Mouse (Mus musculus) MEL (cell line): Measurements from ENCODE around the gene Lmx1a. TPM values are rescaled to one million over a fixed set of nuclear protein-coding genes. Genes with fewer than 3 reads are reported as not detected.

Source experiments
- DNase-seq: peaks from one replicate; pipeline ENCODE4 v3.0.0; 2011; ENCODE audit warnings: low read depth, low spot score
- H3K27ac ChIP-seq: 2 replicates; pipeline ENCODE4 v1.5.1; 2012; ENCODE audit warnings: low read depth, mild to moderate bottlenecking, control low read depth, low read length, moderate library complexity; ENCODE audit not compliant: control insufficient read depth
- H3K27me3 ChIP-seq, 2 experiments: fragments of 150-350 bp in 1 of 2; sonication (generic) in 1 of 2; 2 replicates each; pipeline ENCODE4 v1.6.1; 2012; ENCODE audit warnings: low read length in 2 of 2, mild to moderate bottlenecking in 2 of 2, improper control_type of control experiment in 1 of 2, moderate library complexity in 1 of 2; ENCODE audit not compliant: insufficient read depth in 2 of 2, control insufficient read depth in 1 of 2
- H3K36me3 ChIP-seq, 2 experiments: 2 replicates each; pipeline ENCODE4 v1.6.1; 2012 to 2014; ENCODE audit warnings: low read length in 2 of 2, improper control_type of control experiment in 1 of 2, inconsistent platforms in 1 of 2, mild to moderate bottlenecking in 1 of 2; ENCODE audit not compliant: insufficient read depth in 2 of 2, control insufficient read depth in 1 of 2
- H3K4me1 ChIP-seq, 2 experiments: fragments of 150-350 bp in 1 of 2; sonication (generic) in 1 of 2; 2 replicates each; pipeline ENCODE4 v1.6.1; 2012; ENCODE audit warnings: low read length in 2 of 2, improper control_type of control experiment in 1 of 2, mild to moderate bottlenecking in 1 of 2; ENCODE audit not compliant: insufficient read depth in 2 of 2, control insufficient read depth in 1 of 2
- H3K4me3 ChIP-seq, 2 experiments: fragments of 150-350 bp in 1 of 2; sonication (generic) in 1 of 2; 2 replicates each; pipeline ENCODE4 v1.5.1; 2012; ENCODE audit warnings: low read depth in 2 of 2, low read length in 2 of 2, mild to moderate bottlenecking in 2 of 2, moderate library complexity in 2 of 2, control low read depth in 1 of 2, improper control_type of control experiment in 1 of 2; ENCODE audit not compliant: control insufficient read depth in 1 of 2, insufficient read depth in 1 of 2
- H3K79me2 ChIP-seq: 2 replicates; pipeline ENCODE4 v1.6.1; 2012; ENCODE audit warnings: mild to moderate bottlenecking, low read length, moderate library complexity; ENCODE audit not compliant: control insufficient read depth, poor library complexity, insufficient read depth
- H3K9ac ChIP-seq: 2 replicates; pipeline ENCODE4 v1.6.1; 2012; ENCODE audit warnings: low read depth, mild to moderate bottlenecking, control low read depth, low read length, moderate library complexity; ENCODE audit not compliant: control insufficient read depth, poor library complexity, severe bottlenecking
- H3K9me3 ChIP-seq: fragments of 150-350 bp; sonication (generic); replicated peaks from 2 replicates; pipeline ENCODE4 v1.6.1; 2012; ENCODE audit warnings: mild to moderate bottlenecking, low read length, improper control_type of control experiment, moderate library complexity; ENCODE audit not compliant: insufficient read depth
- BHLHE40 ChIP-seq: IDR thresholded peaks from 2 replicates; pipeline ENCODE4 v1.6.1; 2012; ENCODE audit warnings: low read depth, mild to moderate bottlenecking, inconsistent platforms, low read length, improper control_type of control experiment, borderline replicate concordance
- CHD1 ChIP-seq: IDR thresholded peaks from 2 replicates; pipeline ENCODE4 v1.6.1; 2012; ENCODE audit warnings: low read depth, mild to moderate bottlenecking, inconsistent platforms, low read length, improper control_type of control experiment
- CHD2 ChIP-seq: IDR thresholded peaks from 2 replicates; pipeline ENCODE4 v1.6.1; 2011; ENCODE audit warnings: low read length, improper control_type of control experiment
- E2F4 ChIP-seq: IDR thresholded peaks from 2 replicates; pipeline ENCODE4 v1.6.1; 2011; ENCODE audit warnings: low read depth, low read length, improper control_type of control experiment, borderline replicate concordance
- ELF1 ChIP-seq: IDR thresholded peaks from 2 replicates; pipeline ENCODE4 v1.6.1; 2014; ENCODE audit warnings: low read depth, mild to moderate bottlenecking, inconsistent platforms, low read length, improper control_type of control experiment, moderate library complexity
- ETS1 ChIP-seq: IDR thresholded peaks from 2 replicates; pipeline ENCODE4 v1.6.1; 2012; ENCODE audit warnings: low read depth, mild to moderate bottlenecking, inconsistent platforms, low read length, improper control_type of control experiment, moderate library complexity
- GATA1 ChIP-seq: IDR thresholded peaks from 2 replicates; pipeline ENCODE4 v1.6.1; 2011; ENCODE audit warnings: low read depth, low read length, improper control_type of control experiment
- JUND ChIP-seq: IDR thresholded peaks from 2 replicates; pipeline ENCODE4 v1.6.1; 2011; ENCODE audit warnings: low read depth, mild to moderate bottlenecking, improper control_type of control experiment, low read length
- MAFK ChIP-seq: IDR thresholded peaks from 2 replicates; pipeline ENCODE4 v1.6.1; 2011; ENCODE audit warnings: low read depth, mild to moderate bottlenecking, low read length, improper control_type of control experiment, borderline replicate concordance
- MAX ChIP-seq: IDR thresholded peaks from 2 replicates; pipeline ENCODE4 v1.6.1; 2011; ENCODE audit warnings: low read length, improper control_type of control experiment
- MAZ ChIP-seq: IDR thresholded peaks from 2 replicates; pipeline ENCODE4 v1.6.1; 2012; ENCODE audit warnings: low read depth, mild to moderate bottlenecking, inconsistent platforms, low read length, improper control_type of control experiment
- MEF2A ChIP-seq: IDR thresholded peaks from 2 replicates; pipeline ENCODE4 v1.6.1; 2014; ENCODE audit warnings: low read depth, mild to moderate bottlenecking, inconsistent platforms, low read length, improper control_type of control experiment; ENCODE audit not compliant: poor library complexity, insufficient replicate concordance, severe bottlenecking; ENCODE audit errors: extremely low read depth
- MXI1 ChIP-seq: IDR thresholded peaks from 2 replicates; pipeline ENCODE4 v1.6.1; 2011; ENCODE audit warnings: mild to moderate bottlenecking, low read depth, low read length, improper control_type of control experiment
- MYB ChIP-seq: IDR thresholded peaks from 2 replicates; pipeline ENCODE4 v1.6.1; 2011; ENCODE audit warnings: mild to moderate bottlenecking, low read depth, low read length, improper control_type of control experiment
- NRF1 ChIP-seq: IDR thresholded peaks from 2 replicates; pipeline ENCODE4 v1.6.1; 2014; ENCODE audit warnings: low read depth, mild to moderate bottlenecking, inconsistent platforms, low read length, improper control_type of control experiment, moderate library complexity; ENCODE audit not compliant: poor library complexity, insufficient read depth, severe bottlenecking
- POLR2AphosphoS2 ChIP-seq: IDR thresholded peaks from 2 replicates; pipeline ENCODE4 v1.6.1; 2011; ENCODE audit warnings: low read length, improper control_type of control experiment
- POLR2AphosphoS5 ChIP-seq: IDR thresholded peaks from 2 replicates; pipeline ENCODE4 v1.6.1; 2012; ENCODE audit warnings: low read depth, borderline replicate concordance, mild to moderate bottlenecking, inconsistent platforms, low read length, moderate library complexity, mixed read lengths
- RCOR1 ChIP-seq: IDR thresholded peaks from 2 replicates; pipeline ENCODE4 v1.6.1; 2012; ENCODE audit warnings: low read depth, mild to moderate bottlenecking, inconsistent platforms, low read length, improper control_type of control experiment
- SIN3A ChIP-seq: IDR thresholded peaks from 2 replicates; pipeline ENCODE4 v1.6.1; 2012; ENCODE audit warnings: low read length, improper control_type of control experiment, inconsistent platforms
- SMC3 ChIP-seq: IDR thresholded peaks from 2 replicates; pipeline ENCODE4 v1.6.1; 2011; ENCODE audit warnings: low read depth, low read length, improper control_type of control experiment
- TAL1 ChIP-seq: IDR thresholded peaks from 2 replicates; pipeline ENCODE4 v1.6.1; 2012; ENCODE audit warnings: mild to moderate bottlenecking, inconsistent platforms, low read length, moderate library complexity, mixed read lengths
- TCF12 ChIP-seq: IDR thresholded peaks from 2 replicates; pipeline ENCODE4 v1.6.1; 2014; ENCODE audit warnings: low read depth, mild to moderate bottlenecking, inconsistent platforms, low read length, improper control_type of control experiment, moderate library complexity
- USF2 ChIP-seq, 2 experiments: IDR thresholded peaks; 2 replicates each; pipeline ENCODE4 v1.6.1; 2011 to 2012; ENCODE audit warnings: improper control_type of control experiment in 2 of 2, low read length in 2 of 2, borderline replicate concordance in 1 of 2, inconsistent platforms in 1 of 2, low read depth in 1 of 2, mild to moderate bottlenecking in 1 of 2; ENCODE audit not compliant: insufficient read depth in 1 of 2
- ZC3H11A ChIP-seq: IDR thresholded peaks from 2 replicates; pipeline ENCODE4 v1.6.1; 2012; ENCODE audit warnings: low read depth, mild to moderate bottlenecking, inconsistent platforms, low read length, improper control_type of control experiment
- polyA plus RNA-seq, 2 experiments: library from polyadenylated mRNA; stranded (reverse) in 1 of 2; unstranded in 1 of 2; fragments of >175 nt in 1 of 2; fragments of >200 nt in 1 of 2; gene quantifications; 2 replicates each; pipeline versions ENCODE4 v1.2.1 to v1.2.4; 2012; ENCODE audit warnings: low replicate concordance in 2 of 2, low read depth in 1 of 2; ENCODE audit not compliant: insufficient read length in 2 of 2, insufficient read depth in 1 of 2, missing spikeins in 1 of 2
- total RNA-seq: library from RNA; depleted of rRNA; stranded (reverse); fragments of 300-350 nt; gene quantifications from 2 replicates; pipeline ENCODE4 v1.2.3, GENCODE M21; 2012

Gene Lmx1a
- total and polyA plus RNA-seq, 3 experiments = not detected

DNA sequence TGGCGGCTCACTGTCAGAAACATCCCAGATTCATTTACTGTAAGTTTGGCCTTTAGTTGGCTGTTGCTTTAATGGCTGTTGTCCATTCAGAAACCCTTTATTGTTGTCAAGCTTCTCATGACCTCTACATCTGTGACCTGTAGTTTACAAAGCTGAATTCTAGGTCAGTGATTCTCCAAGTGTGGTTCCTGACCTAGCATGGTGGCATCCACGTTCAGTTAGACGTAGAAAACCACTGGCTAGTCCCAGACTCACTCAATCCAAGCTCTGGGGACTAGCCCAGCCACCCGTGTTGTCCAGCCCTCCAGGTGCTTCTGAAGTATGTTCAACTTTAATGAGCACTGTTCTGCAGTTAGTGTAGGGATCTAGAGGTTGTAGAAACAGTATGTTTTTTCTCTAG, 126.1 kb downstream of the Lmx1a start:
- H3K27me3 ChIP-seq = no peaks in the 10 kb centered on the region
- H3K9me3 ChIP-seq = no peaks in the 10 kb centered on the region
- H3K79me2 ChIP-seq = no peaks in the 10 kb centered on the region
- no peak overlapping the region for H3K4me3 ChIP-seq
- H3K36me3 ChIP-seq = no peaks in the 10 kb centered on the region
- no peak for DNase-seq
- no peak overlapping the region for H3K27ac ChIP-seq
- H3K9ac ChIP-seq = no peak overlapping the region
- TF ChIP-seq CHD1 (no peak), ETS1 (no peak), MYB (no peak), MEF2A (no peak), BHLHE40 (no peak), USF2 (IDR thresholded peaks at IDR 0.05; ENCODE audit: borderline replicate concordance in 1 of 2, insufficient read depth in 1 of 2, low read depth in 1 of 2, low read length in 2 of 2) (no peak), TAL1 (no peak), POLR2AphosphoS2 (no peak), JUND (no peak), RCOR1 (no peak), NRF1 (no peak), POLR2AphosphoS5 (no peak), ELF1 (no peak), MXI1 (no peak), E2F4 (no peak)
- no peaks in the 10 kb centered on the region for H3K4me1 ChIP-seq

DNA sequence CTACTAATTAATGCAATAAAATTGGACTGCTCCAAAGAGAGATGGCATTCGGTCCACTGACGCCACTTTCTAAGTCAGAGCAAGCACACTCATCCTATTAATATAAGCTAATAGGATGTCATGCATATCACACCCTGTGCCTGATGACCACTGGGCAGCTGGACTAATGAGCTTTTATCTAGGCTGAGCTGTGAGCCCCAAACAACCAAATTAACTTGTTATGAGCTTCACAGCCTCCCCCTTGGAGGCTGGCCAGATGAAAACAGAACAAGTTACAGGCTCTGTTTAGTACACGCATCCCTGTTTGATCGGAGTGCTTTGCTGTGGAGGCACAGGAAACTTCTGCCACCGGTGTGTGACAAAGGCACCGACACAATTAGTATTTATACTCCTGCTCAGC, 128.0 kb downstream of the Lmx1a start:
- Histone ChIP-seq H3K36me3 (no peaks in the 10 kb centered on the region), H3K4me1 (no peaks in the 10 kb centered on the region), H3K27me3 (no peaks in the 10 kb centered on the region), H3K79me2 (no peaks in the 10 kb centered on the region), H3K9ac (no peak overlapping the region), H3K9me3 (no peaks in the 10 kb centered on the region), H3K4me3 (no peak overlapping the region), H3K27ac (no peak overlapping the region)
- DNase-seq = no peak
- TF ChIP-seq ZC3H11A (no peak), CHD2 (no peak), GATA1 (no peak), MXI1 (no peak), MAZ (no peak), SMC3 (no peak), MAFK (no peak), TCF12 (no peak), MYB (no peak), TAL1 (no peak), MAX (no peak), MEF2A (no peak), SIN3A (no peak), E2F4 (no peak)
